Mouse (Mus musculus): ENCODE results near the gene Zfp428. TPM values are rescaled to one million over a fixed set of nuclear protein-coding genes. Genes with fewer than 3 reads are reported as not detected.
"Not testable (repeated sequence)": the region's sequence is repeated elsewhere in the genome, so short reads cannot be mapped to it uniquely, and the experiment has no call there.

Gene Zfp428
- polyA plus RNA-seq, 1 experiment = 15.7 TPM

- TF ChIP-seq POLR2A (IDR thresholded peaks at IDR 0.05; ENCODE audit: low read depth, low read length) (no peak), CTCF (IDR thresholded peaks at IDR 0.05; ENCODE audit: extremely low read depth, insufficient read length, insufficient replicate concordance, low read depth, low read length) (no peak)
- no peak overlapping the region for H3K4me3 ChIP-seq (ENCODE audit: low read depth, low read length)
- no peak overlapping the region for H3K27ac ChIP-seq (ENCODE audit: insufficient read depth, low read depth, low read length)
- no peaks in the 10 kb centered on the region for H3K36me3 ChIP-seq (ENCODE audit: control insufficient read depth, insufficient read depth, low read length)
- H3K4me1 ChIP-seq (ENCODE audit: control insufficient read depth, insufficient read depth, insufficient read length, low read length) = no peaks in the 10 kb centered on the region; the same call in none of the 2 replicates
- 15% methylated on average over 3 of the region's 3 CpGs for WGBS
- peaks cover 14% of the 10 kb centered on the region; the same call in 1 of the 2 replicates for H3K27me3 ChIP-seq (ENCODE audit: control insufficient read depth, insufficient read depth, low read length)
Measured at GRCm38 (mm10) chr7:24506065-24506459, 744 bp upstream of the Zfp428 start.

DNA sequence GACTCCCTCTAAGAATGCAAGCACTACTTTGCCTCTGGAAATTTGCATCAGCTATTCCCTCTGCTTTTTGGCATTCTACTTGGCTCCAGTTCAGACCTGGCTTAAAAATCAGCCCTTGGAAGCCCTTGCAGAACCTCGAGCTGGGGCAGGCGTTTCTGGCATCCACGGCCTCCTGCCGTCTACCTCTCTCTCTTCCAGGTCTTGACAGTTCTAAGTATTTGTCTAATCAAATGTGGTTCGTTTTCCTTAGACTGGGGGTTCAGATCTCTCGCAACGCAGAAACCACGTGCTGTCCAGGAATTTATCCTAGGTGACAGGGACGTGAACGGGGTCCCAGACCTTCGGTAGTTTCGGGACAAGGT is 349 bp upstream of the Zfp428 start:
- WGBS = 2% methylated on average over 12 of the region's 12 CpGs
- H3K4me3 ChIP-seq (ENCODE audit: low read depth, low read length) = peak overlapping the region; percentile 98
- H3K36me3 ChIP-seq (ENCODE audit: control insufficient read depth, insufficient read depth, low read length) = no peaks in the 10 kb centered on the region
- no peak overlapping the region for H3K27ac ChIP-seq (ENCODE audit: insufficient read depth, low read depth, low read length)
- H3K4me1 ChIP-seq (ENCODE audit: control insufficient read depth, insufficient read depth, insufficient read length, low read length) = peaks cover 2% of the 10 kb centered on the region
- TF ChIP-seq POLR2A (IDR thresholded peaks at IDR 0.05; ENCODE audit: low read depth, low read length) (no peak), CTCF (IDR thresholded peaks at IDR 0.05; ENCODE audit: extremely low read depth, insufficient read length, insufficient replicate concordance, low read depth, low read length) (no peak)
- H3K27me3 ChIP-seq (ENCODE audit: control insufficient read depth, insufficient read depth, low read length) = peaks cover 13% of the 10 kb centered on the region; the same call in 1 of the 2 replicates

DNA sequence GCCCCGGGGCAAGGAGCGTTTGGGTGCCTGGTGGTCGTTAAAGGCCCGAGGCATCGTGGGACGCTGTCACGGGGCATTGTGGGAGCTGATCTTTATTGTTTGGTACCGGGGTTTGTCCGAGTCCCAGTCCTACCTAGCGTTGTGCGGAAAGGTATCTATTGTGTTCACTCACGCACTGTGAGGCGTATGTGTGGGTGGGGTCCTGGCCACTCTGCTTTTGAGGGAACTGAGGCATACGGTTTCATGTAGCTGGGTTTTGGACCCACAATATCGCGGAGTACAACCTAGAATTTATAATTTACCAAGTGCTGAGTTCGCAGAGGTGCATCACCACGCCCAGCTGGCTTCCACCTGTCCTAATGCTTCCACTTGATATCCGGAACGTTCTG is 914 bp downstream of the Zfp428 start:
- WGBS = under 1% methylated on average over 20 of the region's 20 CpGs
- TF ChIP-seq POLR2A (IDR thresholded peaks at IDR 0.05; ENCODE audit: low read depth, low read length) (no peak), CTCF (IDR thresholded peaks at IDR 0.05; ENCODE audit: extremely low read depth, insufficient read length, insufficient replicate concordance, low read depth, low read length) (no peak)

GRCm38 (mm10) chr7:24512355-24512754 is 5.5 kb downstream of the Zfp428 start, which contains the start of gene AC161166.1:
Gene AC161166.1, minus strand, starts transcription at chr7:24512455.
- WGBS = 97% methylated on average over 7 of the region's 7 CpGs
- TF ChIP-seq POLR2A (IDR thresholded peaks at IDR 0.05; ENCODE audit: low read depth, low read length) = no peak
- TF ChIP-seq CTCF (IDR thresholded peaks at IDR 0.05; ENCODE audit: extremely low read depth, insufficient read length, insufficient replicate concordance, low read depth, low read length) = no peak

More for the DNA sequence above, 914 bp downstream of the Zfp428 start:
- Histone ChIP-seq H3K4me3 (ENCODE audit: low read depth, low read length) (peak overlapping the region; percentile 98), H3K27ac (ENCODE audit: insufficient read depth, low read depth, low read length) (peak overlapping the region; percentile 46; the same call in 1 of the 2 replicates), H3K4me1 (ENCODE audit: control insufficient read depth, insufficient read depth, insufficient read length, low read length) (peaks cover 2% of the 10 kb centered on the region), H3K36me3 (ENCODE audit: control insufficient read depth, insufficient read depth, low read length) (no peaks in the 10 kb centered on the region), H3K27me3 (ENCODE audit: control insufficient read depth, insufficient read depth, low read length) (0 out of 2 replicates have a peak, but pooled peaks cover 3% of the 10 kb centered on the region)

DNA sequence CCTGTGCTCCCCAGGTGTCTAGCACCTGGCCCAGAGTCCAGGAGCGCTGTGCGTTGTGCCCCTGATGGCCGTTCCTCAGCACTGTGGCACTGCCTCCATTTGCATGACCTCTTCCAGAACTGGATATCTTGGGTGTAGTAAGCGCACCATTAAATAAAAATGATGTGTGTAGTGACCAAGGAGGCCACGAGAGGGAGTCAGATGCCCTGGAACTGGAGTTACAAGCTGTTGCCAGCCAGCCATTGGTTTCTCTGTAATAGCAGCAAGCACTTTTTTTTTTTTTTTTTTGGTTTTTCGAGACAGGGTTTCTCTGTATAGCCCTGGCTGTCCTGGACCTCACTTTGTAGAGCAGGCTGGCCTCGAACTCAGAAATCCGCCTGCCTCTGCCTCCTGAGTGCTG is 9.5 kb downstream of the Zfp428 start:
- H3K36me3 ChIP-seq (ENCODE audit: control insufficient read depth, insufficient read depth, low read length); H3K27ac ChIP-seq (ENCODE audit: insufficient read depth, low read depth, low read length); H3K4me3 ChIP-seq (ENCODE audit: low read depth, low read length); H3K4me1 ChIP-seq (ENCODE audit: control insufficient read depth, insufficient read depth, insufficient read length, low read length); H3K27me3 ChIP-seq (ENCODE audit: control insufficient read depth, insufficient read depth, low read length): not testable (repeated sequence)
- 79% methylated on average over 8 of the region's 8 CpGs for WGBS

More at GRCm38 (mm10) chr7:24512355-24512754, 5.5 kb downstream of the Zfp428 start, which contains the start of gene AC161166.1:
- Histone ChIP-seq H3K27ac (ENCODE audit: insufficient read depth, low read depth, low read length) (no peak within 1 kb of the TSS), H3K27me3 (ENCODE audit: control insufficient read depth, insufficient read depth, low read length) (no peaks in the 10 kb centered on the region), H3K4me3 (ENCODE audit: low read depth, low read length) (no peak within 1 kb of the TSS), H3K36me3 (ENCODE audit: control insufficient read depth, insufficient read depth, low read length) (no peaks in the 10 kb centered on the region), H3K4me1 (ENCODE audit: control insufficient read depth, insufficient read depth, insufficient read length, low read length) (peaks cover 2% of the 10 kb centered on the region)

DNA sequence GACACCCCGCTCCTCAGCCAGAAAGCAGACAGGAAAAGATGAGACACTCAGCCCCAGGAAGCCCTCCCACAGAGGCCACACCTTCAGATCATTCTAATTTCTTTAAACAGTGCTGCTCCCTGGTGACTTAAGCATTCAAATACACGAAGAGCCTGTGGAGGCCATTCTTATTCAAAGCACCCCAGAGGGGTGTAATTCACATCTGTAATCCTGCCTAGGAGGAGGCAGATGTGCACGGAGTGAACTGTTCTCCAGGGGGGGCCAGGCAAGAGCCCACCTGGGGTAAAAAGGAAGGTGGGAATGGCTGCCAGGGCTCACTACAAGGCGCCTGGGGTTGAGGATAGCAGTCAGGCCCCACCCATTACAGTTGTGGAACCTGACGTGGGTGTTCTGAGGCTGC is 10.3 kb downstream of the Zfp428 start:
- Histone ChIP-seq H3K4me1 (ENCODE audit: control insufficient read depth, insufficient read depth, insufficient read length, low read length) (no peaks in the 10 kb centered on the region), H3K36me3 (ENCODE audit: control insufficient read depth, insufficient read depth, low read length) (no peaks in the 10 kb centered on the region), H3K27ac (ENCODE audit: insufficient read depth, low read depth, low read length) (no peak overlapping the region), H3K4me3 (ENCODE audit: low read depth, low read length) (no peak overlapping the region), H3K27me3 (ENCODE audit: control insufficient read depth, insufficient read depth, low read length) (no peaks in the 10 kb centered on the region)
- TF ChIP-seq POLR2A (IDR thresholded peaks at IDR 0.05; ENCODE audit: low read depth, low read length) = no peak
- no peak for TF ChIP-seq CTCF (IDR thresholded peaks at IDR 0.05; ENCODE audit: extremely low read depth, insufficient read length, insufficient replicate concordance, low read depth, low read length)
- WGBS = 69% methylated on average over 5 of the region's 5 CpGs

DNA sequence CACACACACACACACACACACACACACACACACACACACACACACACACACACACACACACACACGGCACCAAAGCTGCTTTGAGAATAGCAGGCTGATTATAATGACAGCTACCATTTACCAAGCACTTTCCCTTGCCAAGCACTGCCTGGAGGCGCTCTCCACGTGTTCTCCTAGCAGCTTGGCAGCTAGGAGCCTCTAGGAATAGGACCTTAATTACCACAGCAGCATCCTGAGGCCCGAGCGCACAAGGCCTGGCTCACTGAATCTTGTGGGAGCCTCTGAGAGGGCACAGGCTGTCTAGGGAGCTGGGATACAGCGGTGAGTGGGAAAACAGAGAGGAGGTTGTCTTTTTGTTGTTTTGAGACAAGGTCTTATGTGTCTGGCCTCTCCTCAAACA is 10.8 kb downstream of the Zfp428 start:
- TF ChIP-seq CTCF (IDR thresholded peaks at IDR 0.05; ENCODE audit: extremely low read depth, insufficient read length, insufficient replicate concordance, low read depth, low read length) (no peak), POLR2A (IDR thresholded peaks at IDR 0.05; ENCODE audit: low read depth, low read length) (no peak)
- WGBS = 62% methylated on average over 6 of the region's 6 CpGs
- no peaks in the 10 kb centered on the region for H3K36me3 ChIP-seq (ENCODE audit: control insufficient read depth, insufficient read depth, low read length)
- no peaks in the 10 kb centered on the region for H3K27me3 ChIP-seq (ENCODE audit: control insufficient read depth, insufficient read depth, low read length)
- H3K4me1 ChIP-seq (ENCODE audit: control insufficient read depth, insufficient read depth, insufficient read length, low read length) = no peaks in the 10 kb centered on the region
- H3K4me3 ChIP-seq (ENCODE audit: low read depth, low read length) = no peak overlapping the region
- no peak overlapping the region for H3K27ac ChIP-seq (ENCODE audit: insufficient read depth, low read depth, low read length)

- Histone ChIP-seq H3K36me3 (ENCODE audit: control insufficient read depth, insufficient read depth, low read length) (no peaks in the 10 kb centered on the region), H3K4me1 (ENCODE audit: control insufficient read depth, insufficient read depth, insufficient read length, low read length) (no peaks in the 10 kb centered on the region), H3K27ac (ENCODE audit: insufficient read depth, low read depth, low read length) (no peak overlapping the region), H3K4me3 (ENCODE audit: low read depth, low read length) (no peak overlapping the region), H3K27me3 (ENCODE audit: control insufficient read depth, insufficient read depth, low read length) (no peaks in the 10 kb centered on the region)
- TF ChIP-seq POLR2A (IDR thresholded peaks at IDR 0.05; ENCODE audit: low read depth, low read length) (no peak), CTCF (IDR thresholded peaks at IDR 0.05; ENCODE audit: extremely low read depth, insufficient read length, insufficient replicate concordance, low read depth, low read length) (no peak)
- 54% methylated on average over 3 of the region's 3 CpGs for WGBS
Measured at GRCm38 (mm10) chr7:24519130-24519529, 12.3 kb downstream of the Zfp428 start.

GRCm38 (mm10) chr7:24520054-24520453 is 13.2 kb downstream of the Zfp428 start:
- not testable (repeated sequence) for H3K4me1 ChIP-seq (ENCODE audit: control insufficient read depth, insufficient read depth, insufficient read length, low read length); H3K27ac ChIP-seq (ENCODE audit: insufficient read depth, low read depth, low read length); H3K4me3 ChIP-seq (ENCODE audit: low read depth, low read length); H3K36me3 ChIP-seq (ENCODE audit: control insufficient read depth, insufficient read depth, low read length); H3K27me3 ChIP-seq (ENCODE audit: control insufficient read depth, insufficient read depth, low read length)
- WGBS = 86% methylated on average over 10 of the region's 10 CpGs
